Mouse (Mus musculus) stomach, postnatal 0 days (tissue): ENCODE data around the gene Camk2b.

ENCODE experiments used
- CTCF ChIP-seq: IDR thresholded peaks from 2 replicates; pipeline ENCODE4 v1.5.1; 2016; ENCODE audit warnings: antibody characterized with exemption, low read depth, mild to moderate bottlenecking, moderate library complexity
- EP300 ChIP-seq: optimal IDR thresholded peaks from 2 replicates; pipeline ENCODE3; 2016; ENCODE audit warnings: antibody characterized with exemption

DNA sequence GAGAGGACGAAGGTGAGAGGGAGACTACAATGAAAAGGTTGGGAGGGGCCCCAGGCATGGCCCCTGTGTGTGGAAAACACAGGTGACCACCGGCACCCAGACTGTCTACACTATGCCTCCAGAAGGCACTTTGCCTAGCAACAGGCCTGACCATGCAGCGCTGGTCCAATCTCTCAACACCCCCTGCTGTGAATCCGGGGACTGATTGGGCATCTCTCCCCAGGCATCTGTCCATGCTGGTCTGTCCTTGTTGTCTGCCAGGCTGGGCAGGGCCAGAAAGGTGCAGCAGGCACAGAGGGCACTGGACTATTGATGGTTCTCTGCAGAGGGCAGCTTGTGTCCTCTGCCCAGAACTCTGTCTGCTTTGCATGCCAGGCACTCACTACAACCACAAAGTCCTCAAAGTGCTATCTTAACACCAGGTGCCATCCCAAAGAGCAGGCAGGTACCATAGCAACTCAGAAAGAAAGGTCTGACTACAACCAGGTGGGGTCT is 16.0 kb downstream of the Camk2b start:
- no peak for TF ChIP-seq CTCF
- no peak for TF ChIP-seq EP300
